Comparison of ENCODE assay signal across 20 mouse cellular contexts in genomic region chr5:77285685-77286084, GRCm38 (mm10).
"Had no signal": no experiment of that assay in that cellular context is flagged by ENCODE, and none has a peak within 500 bp of the region (broad histone marks: within the 10 kb centered on the region; RNA-seq: fewer than 3 reads in every experiment).

No protein-coding gene starts in this region.

- H3K4me1 ChIP-seq: midbrain, embryonic 10.5 days; midbrain, embryonic 12.5 days; neural tube, embryonic 13.5 days; stomach, embryonic 15.5 days had no signal

- H3K27ac ChIP-seq: midbrain, embryonic 10.5 days; midbrain, embryonic 12.5 days; neural tube, embryonic 13.5 days; neural tube, embryonic 15.5 days; stomach, embryonic 15.5 days; stomach, postnatal 0 days had no signal

- H3K9ac ChIP-seq: lung, embryonic 14.5 days; midbrain, embryonic 12.5 days; neural tube, embryonic 13.5 days; neural tube, embryonic 15.5 days; stomach, embryonic 15.5 days had no signal

- H3K4me2 ChIP-seq: lung, embryonic 14.5 days; midbrain, embryonic 12.5 days; neural tube, embryonic 13.5 days; neural tube, embryonic 15.5 days; stomach, embryonic 15.5 days had no signal

- DNase-seq: lung, embryonic 14.5 days; lung, postnatal 10 days; lung, postnatal 4 days; midbrain, embryonic 14.5 days; retina, postnatal 1 day; right cerebral cortex, adult 18-20 months; right cerebral cortex, postnatal 25 days; right cerebral cortex, postnatal 4 days; spleen, adult 18-20 months; thymus, adult 2 months; thymus, postnatal 25 days; thymus, postnatal 4 days had no signal

- H3K4me3 ChIP-seq: midbrain, embryonic 10.5 days; midbrain, embryonic 12.5 days; myocyte; neural tube, embryonic 13.5 days; neural tube, embryonic 15.5 days; stomach, embryonic 15.5 days had no signal

- H3K9me3 ChIP-seq: midbrain, embryonic 10.5 days; midbrain, embryonic 12.5 days; neural tube, embryonic 13.5 days; neural tube, embryonic 15.5 days; stomach, embryonic 15.5 days had no signal

- H3K27me3 ChIP-seq: midbrain, embryonic 12.5 days; neural tube, embryonic 13.5 days; neural tube, embryonic 15.5 days; stomach, embryonic 15.5 days had no signal

- ATAC-seq: midbrain, embryonic 16.5 days had no signal
